Mouse (Mus musculus) Patski (cell line): ENCODE data around the gene Abi2. TPM values are rescaled to one million over a fixed set of nuclear protein-coding genes. Genes with fewer than 3 reads are reported as not detected.
"Not testable (repeated sequence)": the region's sequence is repeated elsewhere in the genome, so short reads cannot be mapped to it uniquely, and the experiment has no call there.

ENCODE experiments used
- ATAC-seq: fragments of 100-300 bp; one replicate; pipeline ENCODE4 v1.8.0; 2021
- CTCF ChIA-PET: fragments of 350-600 bp; sonication (Branson Sonifier 250); formaldehyde crosslinking; loops from one replicate; lab custom pipeline; 2022; ENCODE audit warnings: inconsistent platforms; lab: Charles Lee
- POLR2A ChIA-PET: fragments of 350-600 bp; sonication (Branson Sonifier 250); formaldehyde crosslinking; loops from one replicate; lab custom pipeline; 2022; ENCODE audit warnings: antibody characterized with exemption, inconsistent platforms; lab: Charles Lee
- DNase-seq: peaks from one replicate; pipeline ENCODE4 v3.0.0-alpha.2; 2011; ENCODE audit warnings: low read depth, low spot score
- H3K27me3 ChIP-seq: fragments of 371-371 bp; one replicate; pipeline ENCODE4 v1.5.1; 2021
- CTCF ChIP-seq: fragments of 100-300 bp; IDR thresholded peaks from one replicate; pipeline ENCODE4 v1.5.1; 2021
- in situ Hi-C: fragments of 300-500 bp; cut with MboI; formaldehyde crosslinking; loops from 3 replicates; pipeline ENCODE4 v1.11.1; 2018; ENCODE audit warnings: low pct_unique_long_range_greater_than_20kb, mixed read lengths
- polyA plus RNA-seq: library from polyadenylated mRNA; unstranded; gene quantifications from one replicate; pipeline ENCODE4 v1.2.3, GENCODE M21; 2021

The Abi2 gene
- polyA plus RNA-seq, 1 experiment from 2014 or later, result 18.3 TPM

DNA sequence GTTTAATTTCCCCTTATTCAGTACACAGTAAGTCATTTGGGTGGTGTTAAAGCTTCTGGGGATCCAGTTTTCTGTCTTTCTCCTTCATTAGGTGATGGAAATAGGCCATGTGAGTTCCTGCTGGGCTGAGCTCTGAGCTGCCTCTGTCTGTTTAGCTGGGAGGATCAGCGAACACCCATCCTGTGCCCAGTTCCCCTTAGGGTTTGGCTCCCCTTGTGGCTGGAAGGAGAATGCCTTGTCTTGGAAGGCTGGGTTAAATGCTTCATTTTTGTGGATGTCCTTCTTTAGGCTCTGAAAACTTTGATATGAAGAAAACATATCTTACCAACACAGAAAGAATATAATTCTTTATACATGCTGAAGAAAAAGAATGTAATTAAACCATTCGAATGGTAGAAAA, 19.5 kb downstream of the Abi2 start:
- DNase-seq (no peak), ATAC-seq (peak; percentile 65)
- in situ Hi-C loops, result no loop called here
- no peaks in the 10 kb centered on the region for H3K27me3 ChIP-seq
- CTCF ChIA-PET, result no interaction called here
- POLR2A ChIA-PET, result interaction anchor here (0.8 kb wide), 1 partner anchor 12 kb away, joined by 3 read pairs; no protein-coding TSS in a partner anchor
- TF ChIP-seq CTCF, result peak; percentile 71

- ChIA-PET CTCF (no interaction called here), POLR2A (interaction anchor here (0.7 kb wide), 1 partner anchor 834 kb away, joined by 4 read pairs; no protein-coding TSS in a partner anchor)
- no peaks in the 10 kb centered on the region for H3K27me3 ChIP-seq
- in situ Hi-C loops, result no loop called here
- TF ChIP-seq CTCF, result no peak
- DNase-seq (no peak), ATAC-seq (no peak)
These were observed 22.1 kb downstream of the Abi2 start for GRCm38 (mm10) chr1:60431531-60431930.

- DNase-seq (no peak), ATAC-seq (no peak)
- H3K27me3 ChIP-seq, result no peaks in the 10 kb centered on the region
- no peak for TF ChIP-seq CTCF
- in situ Hi-C loops, result no loop called here
- ChIA-PET CTCF (no interaction called here), POLR2A (no interaction called here)
These were observed 23.1 kb downstream of the Abi2 start for GRCm38 (mm10) chr1:60432497-60432896.

DNA sequence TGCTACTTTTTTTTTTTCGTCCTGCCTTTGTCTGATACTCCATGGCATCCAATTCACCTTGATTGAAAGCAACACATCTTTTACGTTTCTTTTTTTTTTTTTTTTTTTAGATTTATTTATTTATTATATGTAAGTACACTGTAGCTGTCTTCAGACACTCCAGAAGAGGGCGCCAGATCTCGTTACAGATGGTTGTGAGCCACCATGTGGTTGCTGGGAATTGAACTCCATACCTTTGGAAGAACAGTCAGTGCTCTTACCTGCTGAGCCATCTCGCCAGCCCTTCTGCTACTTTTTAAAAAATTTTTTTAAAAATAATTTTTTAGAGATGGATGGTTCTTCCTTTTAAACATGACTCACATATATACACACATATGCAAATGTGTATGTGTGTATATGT, 32.0 kb downstream of the Abi2 start:
- CTCF ChIA-PET, POLR2A ChIA-PET, ATAC-seq, H3K27me3 ChIP-seq, DNase-seq, in situ Hi-C loops: not testable (repeated sequence)
- TF ChIP-seq CTCF, result peak; percentile 53

GRCm38 (mm10) chr1:60447067-60447466, 37.6 kb downstream of the Abi2 start:
- CTCF ChIA-PET, result interaction anchor here (0.7 to 1.2 kb wide), 2 partner anchors 24 to 511 kb away, joined by 3 read pairs; no protein-coding TSS in a partner anchor
- DNase-seq (no peak), ATAC-seq (no peak)
- POLR2A ChIA-PET, result no interaction called here
- no peaks in the 10 kb centered on the region for H3K27me3 ChIP-seq
- in situ Hi-C loops, result no loop called here
- peak; percentile 17 for TF ChIP-seq CTCF

GRCm38 (mm10) chr1:60449896-60450295, 40.5 kb downstream of the Abi2 start:
- ATAC-seq, result no peak
- CTCF ChIA-PET, result interaction anchor here (0.8 kb wide), 1 partner anchor 9 kb away, joined by 3 read pairs; no protein-coding TSS in a partner anchor
- in situ Hi-C loops, result no loop called here
- TF ChIP-seq CTCF, result no peak
- no peaks in the 10 kb centered on the region for H3K27me3 ChIP-seq
- no peak for DNase-seq
- POLR2A ChIA-PET, result interaction anchor here (0.7 kb wide), 1 partner anchor 82 kb away, joined by 3 read pairs; no protein-coding TSS in a partner anchor

- CTCF ChIA-PET, result interaction anchor here (0.5 kb wide), 1 partner anchor 1278 kb away, joined by 3 read pairs; no protein-coding TSS in a partner anchor
- no peak for ATAC-seq
- POLR2A ChIA-PET, result no interaction called here
- no peaks in the 10 kb centered on the region for H3K27me3 ChIP-seq
- in situ Hi-C loops, result no loop called here
- TF ChIP-seq CTCF, result no peak
- no peak for DNase-seq
These were observed 51.2 kb downstream of the Abi2 start for GRCm38 (mm10) chr1:60460623-60461022.

DNA sequence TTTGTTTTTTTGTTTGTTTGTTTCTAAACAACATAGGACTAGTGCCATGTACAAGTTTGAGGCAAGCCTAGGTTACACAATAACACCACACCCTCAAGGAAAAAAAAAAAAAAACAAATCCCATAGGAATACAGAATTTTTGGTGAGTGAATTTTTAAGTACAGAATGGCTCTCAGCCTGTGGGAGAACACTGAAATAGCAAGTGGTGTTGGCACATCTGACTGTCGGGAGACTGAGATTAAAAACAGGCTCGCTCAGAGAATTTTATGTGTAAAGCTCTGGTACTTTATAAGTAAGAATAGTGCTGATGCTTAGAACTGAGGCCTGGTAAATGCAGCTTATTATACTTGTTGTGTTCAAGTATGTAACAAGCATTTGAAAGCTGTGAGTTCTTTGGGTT, 60.1 kb downstream of the Abi2 start:
- no peak for TF ChIP-seq CTCF
- ChIA-PET POLR2A (interaction anchor here (0.5 to 0.7 kb wide), 2 partner anchors 39 to 429 kb away, joined by 4 to 5 read pairs; no protein-coding TSS in a partner anchor), CTCF (no interaction called here)
- no peak for ATAC-seq
- H3K27me3 ChIP-seq, result no peaks in the 10 kb centered on the region
- in situ Hi-C loops, result no loop called here
- DNase-seq, result no peak

- in situ Hi-C loops, result no loop called here
- H3K27me3 ChIP-seq, result no peaks in the 10 kb centered on the region
- TF ChIP-seq CTCF, result no peak
- POLR2A ChIA-PET, result no interaction called here
- ATAC-seq (no peak), DNase-seq (no peak)
- CTCF ChIA-PET, result interaction anchor here (1.4 to 1.5 kb wide), 2 partner anchors 12 to 23 kb away, joined by 3 read pairs; no protein-coding TSS in a partner anchor
These were observed 61.1 kb downstream of the Abi2 start for GRCm38 (mm10) chr1:60470541-60470940.

- in situ Hi-C loops, result no loop called here
- ChIA-PET CTCF (no interaction called here), POLR2A (no interaction called here)
- DNase-seq (no peak), ATAC-seq (no peak)
- no peak for TF ChIP-seq CTCF
- no peaks in the 10 kb centered on the region for H3K27me3 ChIP-seq
These were observed 72.1 kb downstream of the Abi2 start for GRCm38 (mm10) chr1:60481561-60481960.

DNA sequence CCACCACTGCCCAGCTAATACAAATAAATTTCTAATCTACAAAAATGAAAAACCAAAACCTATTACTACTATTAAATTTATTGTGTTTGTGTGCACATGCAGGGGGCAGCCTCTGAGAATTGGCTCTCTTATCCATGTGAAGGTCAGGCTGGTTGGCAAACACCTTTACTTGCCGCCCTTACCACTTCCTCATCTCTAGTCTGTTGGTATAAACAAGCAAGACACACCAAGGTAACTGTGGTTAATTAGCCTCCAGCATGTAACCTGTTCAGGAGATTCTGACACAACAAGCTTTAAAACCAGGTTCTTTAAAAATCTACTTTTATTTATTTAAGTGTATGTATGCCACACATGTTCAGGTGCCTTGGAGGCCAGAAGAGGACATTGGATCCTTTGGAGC, 73.5 kb downstream of the Abi2 start:
- H3K27me3 ChIP-seq, result no peaks in the 10 kb centered on the region
- in situ Hi-C loops, result no loop called here
- CTCF ChIA-PET, result no interaction called here
- TF ChIP-seq CTCF, result no peak
- ATAC-seq, result no peak
- DNase-seq, result no peak
- POLR2A ChIA-PET, result no interaction called here

DNA sequence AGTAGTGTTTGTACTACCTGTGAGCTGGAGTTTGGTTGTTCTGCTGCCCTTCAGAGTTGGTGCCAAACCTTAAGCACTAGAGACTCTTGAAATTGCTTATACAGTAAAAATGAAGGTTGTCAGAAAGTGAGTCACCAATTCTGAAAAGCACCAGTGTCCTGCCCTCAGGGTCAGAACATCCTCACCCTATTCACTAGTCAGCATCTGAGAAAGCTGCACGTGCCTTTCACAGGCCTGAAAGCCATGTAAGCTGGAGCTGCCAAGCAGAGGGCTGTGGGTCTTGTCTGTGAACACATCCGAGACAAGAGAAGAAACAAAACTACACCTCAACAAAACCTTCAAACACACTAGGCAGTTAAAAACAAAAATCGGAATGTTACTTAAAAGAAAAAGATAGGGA, 76.2 kb downstream of the Abi2 start:
- POLR2A ChIA-PET, result no interaction called here
- in situ Hi-C loops, result no loop called here
- CTCF ChIA-PET, result interaction anchor here (1.2 kb wide), 1 partner anchor 9 kb away, joined by 3 read pairs; no protein-coding TSS in a partner anchor
- TF ChIP-seq CTCF, result no peak
- no peaks in the 10 kb centered on the region for H3K27me3 ChIP-seq
- no peak for DNase-seq
- ATAC-seq, result no peak
